Mouse (Mus musculus): ENCODE measurements around the gene Fez2. TPM values are rescaled to one million over a fixed set of nuclear protein-coding genes. Genes with fewer than 3 reads are reported as not detected.

Gene Fez2
- polyA plus RNA-seq, 1 experiment: 91.6 TPM

DNA sequence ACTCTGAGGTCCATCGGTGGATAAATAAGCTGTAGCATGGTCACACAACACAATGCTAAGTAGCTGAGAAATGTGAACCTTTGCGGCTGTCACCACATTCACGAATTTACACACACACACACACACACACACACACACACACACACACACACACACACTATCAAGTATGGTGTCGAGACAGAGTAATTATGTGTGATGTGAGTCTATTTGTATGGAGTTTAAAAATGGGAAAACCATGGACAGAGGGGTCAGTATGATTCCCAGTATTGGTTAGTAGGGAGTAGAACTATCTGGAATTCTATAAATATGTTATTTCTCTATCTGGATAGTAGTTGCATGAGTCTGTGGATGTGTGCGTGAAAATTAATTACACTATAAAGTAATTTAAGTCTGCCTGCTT is 35.6 kb upstream of the Fez2 start:
- H3K27me3 ChIP-seq (ENCODE audit: control insufficient read depth, insufficient read depth, low read length): no peaks in the 10 kb centered on the region
- no peak overlapping the region for H3K27ac ChIP-seq (ENCODE audit: insufficient read depth, low read length)
- DNase-seq: no peak
- no peak for TF ChIP-seq CTCF (IDR thresholded peaks at IDR 0.05; ENCODE audit: borderline replicate concordance, insufficient read depth, low read depth, low read length)
- TF ChIP-seq POLR2A (IDR thresholded peaks at IDR 0.05; ENCODE audit: borderline replicate concordance, insufficient read depth, low read length): no peak
- no peaks in the 10 kb centered on the region for H3K4me1 ChIP-seq (ENCODE audit: control insufficient read depth, insufficient read depth, low read length)
- H3K4me3 ChIP-seq (replicated peaks; ENCODE audit: insufficient read depth, low read depth, low read length): no peak overlapping the region
- 91% methylated on average over 5 of the region's 5 CpGs for WGBS

DNA sequence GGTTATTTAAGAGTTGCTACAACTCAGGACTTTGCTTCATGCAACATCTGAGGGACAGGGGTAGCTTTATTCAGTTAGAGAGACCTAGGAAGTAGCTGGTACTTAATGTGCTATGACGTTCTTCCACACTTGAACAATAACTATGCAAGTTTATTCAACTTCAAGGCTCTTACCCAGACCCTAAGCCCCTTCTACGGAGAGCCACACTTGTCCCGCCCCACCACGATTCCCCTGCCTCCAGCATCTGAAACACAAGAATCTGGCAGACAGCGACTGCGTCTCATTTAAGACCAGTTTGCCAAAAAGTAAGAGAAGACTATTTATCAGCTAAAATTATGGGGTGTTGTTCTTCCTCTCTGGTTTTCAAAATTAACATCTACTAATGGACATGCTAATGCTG is 33.9 kb upstream of the Fez2 start:
- Histone ChIP-seq H3K27me3 (ENCODE audit: control insufficient read depth, insufficient read depth, low read length) (no peaks in the 10 kb centered on the region), H3K4me3 (replicated peaks; ENCODE audit: insufficient read depth, low read depth, low read length) (no peak overlapping the region), H3K27ac (ENCODE audit: insufficient read depth, low read length) (no peak overlapping the region), H3K4me1 (ENCODE audit: control insufficient read depth, insufficient read depth, low read length) (no peaks in the 10 kb centered on the region)
- TF ChIP-seq CTCF (IDR thresholded peaks at IDR 0.05; ENCODE audit: borderline replicate concordance, insufficient read depth, low read depth, low read length): no peak
- TF ChIP-seq POLR2A (IDR thresholded peaks at IDR 0.05; ENCODE audit: borderline replicate concordance, insufficient read depth, low read length): no peak
- 81% methylated on average over 6 of the region's 6 CpGs for WGBS
- no peak for DNase-seq

DNA sequence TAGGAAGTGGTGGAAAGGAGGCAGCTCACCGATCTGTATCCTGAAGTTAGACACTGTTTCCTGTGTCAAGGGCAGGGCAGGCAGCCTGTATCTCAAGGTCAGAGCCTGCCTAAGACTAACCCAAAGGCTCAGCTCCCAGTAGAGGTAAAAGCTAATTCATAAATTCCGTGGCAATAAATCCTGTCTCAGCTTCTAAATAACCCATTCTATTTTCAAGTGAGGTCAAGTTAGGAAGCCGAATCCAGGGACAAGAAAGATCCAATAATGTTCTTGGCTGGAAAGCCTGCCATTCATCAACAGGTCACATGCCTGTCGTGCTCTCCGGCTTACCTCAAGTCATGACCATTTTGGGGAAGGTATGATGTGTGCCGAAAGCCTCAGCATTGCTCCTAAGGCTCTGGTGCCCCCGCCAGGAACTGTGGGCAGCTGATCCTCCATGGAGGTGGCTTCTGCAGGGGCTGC is 33.4 kb upstream of the Fez2 start:
- 82% methylated on average over 7 of the region's 7 CpGs for WGBS
- TF ChIP-seq CTCF (IDR thresholded peaks at IDR 0.05; ENCODE audit: borderline replicate concordance, insufficient read depth, low read depth, low read length) (no peak), POLR2A (IDR thresholded peaks at IDR 0.05; ENCODE audit: borderline replicate concordance, insufficient read depth, low read length) (no peak)

DNA sequence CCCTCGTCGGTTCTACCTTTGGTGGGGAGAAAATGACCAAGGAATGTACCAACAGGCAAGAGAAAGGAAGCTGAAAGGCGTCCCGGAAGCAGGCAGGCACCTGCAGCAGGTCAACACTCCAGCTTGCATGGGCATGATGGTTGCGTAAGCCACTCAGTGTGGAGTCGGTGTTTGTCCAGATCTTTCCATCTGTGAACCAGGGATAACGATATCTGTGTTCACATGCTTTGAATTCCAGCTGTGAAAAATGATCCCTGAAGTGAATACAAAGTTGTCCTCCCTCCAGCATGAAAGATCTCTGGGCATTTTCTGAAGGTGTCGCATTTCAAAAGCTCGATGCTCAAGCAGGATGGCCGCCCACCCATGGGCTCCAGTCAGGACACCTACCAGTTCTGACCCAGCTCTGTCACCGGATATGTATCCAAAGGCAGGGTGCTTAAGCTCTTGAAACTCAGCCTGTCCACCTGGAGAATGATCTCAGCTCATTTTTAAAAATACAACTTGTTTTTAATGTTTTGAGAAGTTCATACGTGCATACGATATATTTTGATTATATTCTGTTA is 31.8 kb upstream of the Fez2 start:
- Histone ChIP-seq H3K27ac (ENCODE audit: insufficient read depth, low read length) (no peak overlapping the region), H3K4me1 (ENCODE audit: control insufficient read depth, insufficient read depth, low read length) (no peaks in the 10 kb centered on the region), H3K27me3 (ENCODE audit: control insufficient read depth, insufficient read depth, low read length) (no peaks in the 10 kb centered on the region), H3K4me3 (replicated peaks; ENCODE audit: insufficient read depth, low read depth, low read length) (no peak overlapping the region)
- no peak for DNase-seq
- WGBS: 71% methylated on average over 13 of the region's 13 CpGs
- TF ChIP-seq CTCF (IDR thresholded peaks at IDR 0.05; ENCODE audit: borderline replicate concordance, insufficient read depth, low read depth, low read length) (no peak), POLR2A (IDR thresholded peaks at IDR 0.05; ENCODE audit: borderline replicate concordance, insufficient read depth, low read length) (no peak)

More for the DNA sequence above, 33.4 kb upstream of the Fez2 start:
- Histone ChIP-seq H3K27ac (ENCODE audit: insufficient read depth, low read length) (no peak overlapping the region), H3K4me3 (replicated peaks; ENCODE audit: insufficient read depth, low read depth, low read length) (no peak overlapping the region), H3K27me3 (ENCODE audit: control insufficient read depth, insufficient read depth, low read length) (no peaks in the 10 kb centered on the region), H3K4me1 (ENCODE audit: control insufficient read depth, insufficient read depth, low read length) (no peaks in the 10 kb centered on the region)
- DNase-seq: no peak

DNA sequence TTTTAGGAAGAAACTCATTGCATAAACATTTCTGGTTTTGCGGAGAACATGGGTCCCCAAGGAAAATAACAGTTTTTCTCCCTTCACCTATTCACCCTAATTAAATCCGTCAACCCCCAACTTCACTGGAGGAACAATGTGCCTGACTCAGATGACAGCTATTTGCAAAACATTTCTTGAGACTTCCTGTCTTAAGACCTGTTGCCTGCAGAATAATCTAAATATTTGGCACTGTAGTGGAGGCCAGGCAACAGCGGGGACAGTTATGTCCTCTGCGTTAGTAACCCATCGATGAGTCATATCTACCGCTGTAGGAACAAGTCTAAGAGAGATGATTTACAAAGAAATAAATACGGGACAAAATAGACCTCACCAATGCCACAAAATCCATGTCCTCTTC is 26.9 kb upstream of the Fez2 start:
- H3K27me3 ChIP-seq (ENCODE audit: control insufficient read depth, insufficient read depth, low read length): no peaks in the 10 kb centered on the region
- H3K4me1 ChIP-seq (ENCODE audit: control insufficient read depth, insufficient read depth, low read length): no peaks in the 10 kb centered on the region
- no peak overlapping the region for H3K27ac ChIP-seq (ENCODE audit: insufficient read depth, low read length)
- no peak for TF ChIP-seq CTCF (IDR thresholded peaks at IDR 0.05; ENCODE audit: borderline replicate concordance, insufficient read depth, low read depth, low read length)
- no peak for TF ChIP-seq POLR2A (IDR thresholded peaks at IDR 0.05; ENCODE audit: borderline replicate concordance, insufficient read depth, low read length)
- H3K4me3 ChIP-seq (replicated peaks; ENCODE audit: insufficient read depth, low read depth, low read length): no peak overlapping the region
- no peak for DNase-seq
- 88% methylated on average over 7 of the region's 7 CpGs for WGBS

DNA sequence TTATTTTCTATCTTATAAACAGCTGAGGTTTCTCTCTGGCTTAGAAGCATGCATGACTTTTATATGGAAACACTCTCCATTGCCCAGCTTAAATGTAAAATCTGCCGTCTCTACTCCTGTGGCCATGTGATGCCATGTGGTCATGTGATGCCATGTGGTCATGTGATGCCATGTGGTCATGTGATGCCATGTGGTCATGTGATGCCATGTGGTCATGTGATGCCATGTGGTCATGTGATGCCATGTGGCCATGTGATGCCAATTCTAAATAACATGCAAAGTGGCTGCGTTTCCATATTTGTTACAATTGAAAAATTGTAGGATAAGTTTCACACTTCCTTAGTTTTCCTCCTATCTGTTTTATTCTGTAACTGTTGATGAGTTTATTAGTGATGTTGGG is 22.8 kb upstream of the Fez2 start:
- 100% methylated on average over 2 of the region's 2 CpGs for WGBS
- TF ChIP-seq CTCF (IDR thresholded peaks at IDR 0.05; ENCODE audit: borderline replicate concordance, insufficient read depth, low read depth, low read length) (no peak), POLR2A (IDR thresholded peaks at IDR 0.05; ENCODE audit: borderline replicate concordance, insufficient read depth, low read length) (no peak)
- Histone ChIP-seq H3K27me3 (ENCODE audit: control insufficient read depth, insufficient read depth, low read length) (no peaks in the 10 kb centered on the region), H3K27ac (ENCODE audit: insufficient read depth, low read length) (no peak overlapping the region), H3K4me1 (ENCODE audit: control insufficient read depth, insufficient read depth, low read length) (peaks cover 3% of the 10 kb centered on the region; the same call in 1 of the 2 replicates), H3K4me3 (replicated peaks; ENCODE audit: insufficient read depth, low read depth, low read length) (no peak overlapping the region)
- no peak for DNase-seq

DNA sequence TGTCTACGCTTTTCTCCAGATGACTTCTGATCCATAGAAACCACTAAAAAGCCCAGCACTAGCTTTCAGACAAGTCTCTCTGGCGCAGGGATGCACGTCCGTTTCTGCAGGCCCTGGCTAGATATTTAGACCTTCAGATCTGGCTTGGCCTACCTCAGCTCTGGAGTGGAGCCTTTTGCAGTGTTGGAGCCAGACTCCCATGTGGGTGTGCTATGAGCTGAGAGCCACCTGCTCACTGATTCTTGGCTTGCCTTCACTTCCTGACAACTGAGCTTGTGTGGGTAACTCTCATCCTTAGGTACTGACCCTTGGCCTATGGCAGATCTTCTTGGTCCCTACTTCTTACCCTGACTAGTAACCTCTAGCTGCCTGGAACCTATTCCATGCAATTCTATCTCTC is 19.2 kb upstream of the Fez2 start:
- Histone ChIP-seq H3K4me3 (replicated peaks; ENCODE audit: insufficient read depth, low read depth, low read length) (no peak overlapping the region), H3K4me1 (ENCODE audit: control insufficient read depth, insufficient read depth, low read length) (peaks cover 3% of the 10 kb centered on the region; the same call in 1 of the 2 replicates), H3K27me3 (ENCODE audit: control insufficient read depth, insufficient read depth, low read length) (no peaks in the 10 kb centered on the region), H3K27ac (ENCODE audit: insufficient read depth, low read length) (no peak overlapping the region)
- 41% methylated on average over 4 of the region's 4 CpGs for WGBS
- TF ChIP-seq POLR2A (IDR thresholded peaks at IDR 0.05; ENCODE audit: borderline replicate concordance, insufficient read depth, low read length): no peak
- DNase-seq: peak; percentile 60 to 81

DNA sequence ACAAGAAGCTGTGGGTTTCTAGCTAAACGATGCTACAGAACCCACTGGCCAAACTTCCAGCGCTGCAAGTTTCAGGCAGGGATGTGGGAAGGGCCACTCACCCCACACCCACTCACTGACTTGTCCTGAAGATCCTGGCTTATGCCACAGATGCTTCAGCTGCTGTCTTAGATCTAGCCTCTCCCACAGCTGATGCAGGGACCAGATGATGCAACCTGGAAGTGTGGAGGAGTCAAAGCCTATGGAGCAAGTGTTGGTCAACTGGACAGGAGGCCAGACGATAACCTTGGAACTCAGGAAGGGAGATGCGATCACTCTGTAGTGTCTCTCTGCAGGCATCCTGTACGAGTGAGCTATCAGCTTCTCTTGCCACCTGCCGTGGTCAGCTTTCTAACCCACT is 17.7 kb upstream of the Fez2 start:
- WGBS: 90% methylated on average over 6 of the region's 6 CpGs
- H3K27ac ChIP-seq (ENCODE audit: insufficient read depth, low read length): no peak overlapping the region
- no peaks in the 10 kb centered on the region for H3K27me3 ChIP-seq (ENCODE audit: control insufficient read depth, insufficient read depth, low read length)
- DNase-seq: no peak
- H3K4me1 ChIP-seq (ENCODE audit: control insufficient read depth, insufficient read depth, low read length): peaks cover 3% of the 10 kb centered on the region; the same call in 1 of the 2 replicates
- TF ChIP-seq POLR2A (IDR thresholded peaks at IDR 0.05; ENCODE audit: borderline replicate concordance, insufficient read depth, low read length) (no peak), CTCF (IDR thresholded peaks at IDR 0.05; ENCODE audit: borderline replicate concordance, insufficient read depth, low read depth, low read length) (no peak)
- no peak overlapping the region for H3K4me3 ChIP-seq (replicated peaks; ENCODE audit: insufficient read depth, low read depth, low read length)
